Mouse (Mus musculus): Measurements from ENCODE around the gene Asic2. TPM values are rescaled to one million over a fixed set of nuclear protein-coding genes. Genes with fewer than 3 reads are reported as not detected.

Asic2 gene
- total and polyA plus RNA-seq, 3 experiments: not detected

DNA sequence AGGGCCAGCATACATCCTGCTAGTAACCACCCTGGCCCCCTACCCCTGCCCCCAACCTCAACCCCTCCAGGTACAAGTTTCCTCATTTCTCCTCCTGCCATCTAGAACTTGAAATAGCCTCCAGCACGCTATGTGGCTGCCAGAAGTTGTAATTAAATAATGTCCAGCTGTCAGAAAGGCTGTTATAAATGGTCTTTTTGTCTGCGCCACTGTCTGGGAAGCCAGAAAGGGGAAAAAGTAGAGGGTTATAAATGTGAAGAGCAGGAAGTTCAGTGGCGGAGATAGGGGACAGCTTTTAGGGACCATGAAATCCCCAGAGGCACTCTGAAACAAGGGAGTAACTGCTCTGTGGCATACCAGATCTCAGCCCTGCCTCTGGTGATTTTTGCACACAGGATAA, 678.2 kb downstream of the Asic2 start:
- Histone ChIP-seq H3K4me3 (ENCODE audit: control insufficient read depth in 1 of 2, insufficient read depth in 1 of 2, low read depth in 2 of 2, low read length in 2 of 2) (no peak overlapping the region), H3K27ac (ENCODE audit: control insufficient read depth, low read depth, low read length) (no peak overlapping the region), H3K9me3 (replicated peaks; ENCODE audit: insufficient read depth, low read length) (no peaks in the 10 kb centered on the region), H3K36me3 (ENCODE audit: control insufficient read depth in 1 of 2, insufficient read depth in 2 of 2, low read length in 2 of 2) (no peaks in the 10 kb centered on the region), H3K9ac (ENCODE audit: control insufficient read depth, low read depth, low read length, poor library complexity, severe bottlenecking) (no peak overlapping the region), H3K4me1 (ENCODE audit: control insufficient read depth in 1 of 2, insufficient read depth in 2 of 2, low read length in 2 of 2) (no peaks in the 10 kb centered on the region), H3K79me2 (ENCODE audit: control insufficient read depth, insufficient read depth, low read length, poor library complexity) (no peaks in the 10 kb centered on the region), H3K27me3 (ENCODE audit: control insufficient read depth in 1 of 2, insufficient read depth in 2 of 2, low read length in 2 of 2) (no peaks in the 10 kb centered on the region)
- TF ChIP-seq SIN3A (IDR thresholded peaks at IDR 0.05; ENCODE audit: low read length): no peak
- no peak for DNase-seq (ENCODE audit: low read depth, low spot score)

DNA sequence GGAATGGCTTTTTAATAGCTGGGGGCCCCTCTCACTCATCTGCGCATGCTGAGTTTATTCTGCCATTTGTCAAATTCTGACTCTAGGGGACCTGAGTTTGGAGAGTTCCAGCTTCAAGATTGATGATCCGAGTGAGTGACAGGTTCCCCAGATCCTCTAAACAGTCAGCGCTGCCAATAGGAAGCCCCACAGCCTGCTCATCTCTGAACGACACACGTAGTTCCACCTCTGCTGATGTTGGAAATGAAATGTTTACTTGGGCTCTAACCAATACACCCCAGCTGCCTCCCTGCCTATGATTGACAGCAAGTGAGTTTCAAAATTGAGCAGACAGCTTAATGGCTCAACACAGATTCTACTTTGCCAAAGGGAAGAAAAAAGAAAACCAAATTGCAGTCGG, 685.1 kb downstream of the Asic2 start:
- DNase-seq (ENCODE audit: low read depth, low spot score): no peak
- Histone ChIP-seq H3K36me3 (ENCODE audit: control insufficient read depth in 1 of 2, insufficient read depth in 2 of 2, low read length in 2 of 2) (no peaks in the 10 kb centered on the region), H3K27me3 (ENCODE audit: control insufficient read depth in 1 of 2, insufficient read depth in 2 of 2, low read length in 2 of 2) (no peaks in the 10 kb centered on the region), H3K4me1 (ENCODE audit: control insufficient read depth in 1 of 2, insufficient read depth in 2 of 2, low read length in 2 of 2) (no peaks in the 10 kb centered on the region), H3K27ac (ENCODE audit: control insufficient read depth, low read depth, low read length) (no peak overlapping the region), H3K9ac (ENCODE audit: control insufficient read depth, low read depth, low read length, poor library complexity, severe bottlenecking) (no peak overlapping the region), H3K79me2 (ENCODE audit: control insufficient read depth, insufficient read depth, low read length, poor library complexity) (no peaks in the 10 kb centered on the region), H3K9me3 (replicated peaks; ENCODE audit: insufficient read depth, low read length) (no peaks in the 10 kb centered on the region), H3K4me3 (ENCODE audit: control insufficient read depth in 1 of 2, insufficient read depth in 1 of 2, low read depth in 2 of 2, low read length in 2 of 2) (no peak overlapping the region)
- no peak for TF ChIP-seq MAX (IDR thresholded peaks at IDR 0.05; ENCODE audit: low read length)
- no peak for TF ChIP-seq RAD21 (IDR thresholded peaks at IDR 0.05; ENCODE audit: low read depth, low read length)
- no peak for TF ChIP-seq E2F4 (IDR thresholded peaks at IDR 0.05; ENCODE audit: borderline replicate concordance, low read depth, low read length)
- TF ChIP-seq MYC (IDR thresholded peaks at IDR 0.05; ENCODE audit: low read depth, low read length): no peak
- no peak for TF ChIP-seq NRF1 (IDR thresholded peaks at IDR 0.05; ENCODE audit: insufficient read depth, low read depth, low read length, poor library complexity, severe bottlenecking)
- no peak for TF ChIP-seq USF2 (IDR thresholded peaks at IDR 0.05; ENCODE audit: borderline replicate concordance in 1 of 2, insufficient read depth in 1 of 2, low read depth in 1 of 2, low read length in 2 of 2)
- TF ChIP-seq NELFE (IDR thresholded peaks at IDR 0.05; ENCODE audit: low read depth, low read length): no peak
- no peak for TF ChIP-seq POLR2AphosphoS5 (IDR thresholded peaks at IDR 0.05; ENCODE audit: borderline replicate concordance, low read depth, low read length)
- no peak for TF ChIP-seq SIN3A (IDR thresholded peaks at IDR 0.05; ENCODE audit: low read length)
- no peak for TF ChIP-seq ZNF384 (IDR thresholded peaks at IDR 0.05; ENCODE audit: low read depth, low read length)
- no peak for TF ChIP-seq TCF12 (IDR thresholded peaks at IDR 0.05; ENCODE audit: low read depth, low read length)

DNA sequence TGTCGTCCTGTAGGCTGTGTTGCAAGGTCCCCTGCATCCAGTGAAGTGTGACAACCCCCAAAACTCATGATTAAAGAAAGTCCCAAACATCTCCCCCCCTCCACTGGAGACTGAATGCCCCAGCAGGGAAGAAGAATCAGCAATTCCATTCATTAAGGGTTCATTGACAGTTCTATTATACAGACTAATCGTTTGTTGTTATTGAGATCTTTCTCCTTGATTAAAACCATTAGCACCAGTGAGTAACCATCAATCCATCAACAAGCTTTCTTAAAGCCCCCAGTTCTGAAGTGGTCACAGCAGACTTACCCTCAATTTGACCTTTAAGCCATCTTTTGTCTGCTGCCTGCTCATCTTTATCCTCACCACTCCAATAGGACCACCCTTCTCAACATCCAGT, 688.2 kb downstream of the Asic2 start:
- Histone ChIP-seq H3K27me3 (ENCODE audit: control insufficient read depth in 1 of 2, insufficient read depth in 2 of 2, low read length in 2 of 2) (no peaks in the 10 kb centered on the region), H3K36me3 (ENCODE audit: control insufficient read depth in 1 of 2, insufficient read depth in 2 of 2, low read length in 2 of 2) (no peaks in the 10 kb centered on the region), H3K27ac (ENCODE audit: control insufficient read depth, low read depth, low read length) (no peak overlapping the region), H3K9ac (ENCODE audit: control insufficient read depth, low read depth, low read length, poor library complexity, severe bottlenecking) (no peak overlapping the region), H3K79me2 (ENCODE audit: control insufficient read depth, insufficient read depth, low read length, poor library complexity) (no peaks in the 10 kb centered on the region), H3K4me3 (ENCODE audit: control insufficient read depth in 1 of 2, insufficient read depth in 1 of 2, low read depth in 2 of 2, low read length in 2 of 2) (no peak overlapping the region), H3K9me3 (replicated peaks; ENCODE audit: insufficient read depth, low read length) (no peaks in the 10 kb centered on the region), H3K4me1 (ENCODE audit: control insufficient read depth in 1 of 2, insufficient read depth in 2 of 2, low read length in 2 of 2) (no peaks in the 10 kb centered on the region)
- TF ChIP-seq ZNF384 (IDR thresholded peaks at IDR 0.05; ENCODE audit: low read depth, low read length) (no peak), CHD2 (IDR thresholded peaks at IDR 0.05; ENCODE audit: low read length) (no peak), TBP (IDR thresholded peaks at IDR 0.05; ENCODE audit: low read depth, low read length) (no peak), MAX (IDR thresholded peaks at IDR 0.05; ENCODE audit: low read length) (no peak), POLR2AphosphoS5 (IDR thresholded peaks at IDR 0.05; ENCODE audit: borderline replicate concordance, low read depth, low read length) (no peak), ETS1 (IDR thresholded peaks at IDR 0.05; ENCODE audit: low read depth, low read length) (no peak), BHLHE40 (IDR thresholded peaks at IDR 0.05; ENCODE audit: borderline replicate concordance, low read depth, low read length) (no peak), MXI1 (IDR thresholded peaks at IDR 0.05; ENCODE audit: low read depth, low read length) (no peak), MYB (IDR thresholded peaks at IDR 0.05; ENCODE audit: low read depth, low read length) (no peak), RAD21 (IDR thresholded peaks at IDR 0.05; ENCODE audit: low read depth, low read length) (no peak)
- DNase-seq (ENCODE audit: low read depth, low spot score): no peak
